Mouse (Mus musculus) heart, embryonic 13.5 days (tissue): ENCODE results near the gene Cox8b. TPM values are rescaled to one million over a fixed set of nuclear protein-coding genes. Genes with fewer than 3 reads are reported as not detected.

Experiments used
- polyA plus RNA-seq: library from polyadenylated mRNA; unstranded; fragments of >200 nt; fragmentation: Nextera tagmentation; extraction: Ambion mirVana; gene quantifications from 2 replicates; pipeline ENCODE4 v1.2.1, GENCODE M21; 2015

Cox8b gene
- polyA plus RNA-seq, 1 experiment from 2014 or later = 142 TPM

Other genes with a start within 250 kb of the Cox8b start
- not detected in 2 replicates for gene Olfr539, start 240.5 kb downstream of the Cox8b start, polyA plus RNA-seq
- not detected in 2 replicates for gene Olfr45, start 218.5 kb downstream of the Cox8b start, polyA plus RNA-seq
- not detected in 2 replicates for gene Olfr541, start 203.2 kb downstream of the Cox8b start, polyA plus RNA-seq
- gene Cyp2e1, start 136.7 kb downstream of the Cox8b start, polyA plus RNA-seq = not detected in 2 replicates
- gene Syce1, start 112.6 kb downstream of the Cox8b start, polyA plus RNA-seq = 0.23 and 0.29 TPM in 2 replicates
- gene Zfp941, start 78.3 kb downstream of the Cox8b start, polyA plus RNA-seq = 0.66 and 0.90 TPM in 2 replicates
- gene Urah, start 65.4 kb downstream of the Cox8b start, polyA plus RNA-seq = 0.24 and 0.90 TPM in 2 replicates
- gene Scgb1c1, start 54.9 kb downstream of the Cox8b start, polyA plus RNA-seq = not detected in 2 replicates
- gene Odf3, start 52.6 kb downstream of the Cox8b start, polyA plus RNA-seq = 0.09 TPM in 1 of 2 replicates, not detected in the other
- gene Gm45785, start 44.1 kb downstream of the Cox8b start, polyA plus RNA-seq = not detected in 2 replicates
- gene Ric8a, start 43.5 kb downstream of the Cox8b start, polyA plus RNA-seq = 40.1 and 46.2 TPM in 2 replicates
- gene Bet1l, start 42.9 kb downstream of the Cox8b start, polyA plus RNA-seq = 28.6 and 29.0 TPM in 2 replicates
- gene Psmd13, start 18.5 kb downstream of the Cox8b start, polyA plus RNA-seq = 164 and 190 TPM in 2 replicates
- gene Sirt3, start 18.1 kb downstream of the Cox8b start, polyA plus RNA-seq = 40.7 and 48.7 TPM in 2 replicates
- gene Nlrp6, start 20.5 kb upstream of the Cox8b start, polyA plus RNA-seq = 0.05 and 0.20 TPM in 2 replicates
- 13.1 and 13.8 TPM in 2 replicates for gene Pgghg, start 40.9 kb upstream of the Cox8b start, polyA plus RNA-seq
- 1.2 TPM in 2 replicates for gene Ifitm5, start 49.8 kb upstream of the Cox8b start, polyA plus RNA-seq
- not detected in 2 replicates for gene Gm45717, start 55.5 kb upstream of the Cox8b start, polyA plus RNA-seq
- 505 and 535 TPM in 2 replicates for gene Ifitm2, start 55.5 kb upstream of the Cox8b start, polyA plus RNA-seq
- 9.7 and 15.9 TPM in 2 replicates for gene Ifitm1, start 66.8 kb upstream of the Cox8b start, polyA plus RNA-seq
- 73.2 and 78.1 TPM in 2 replicates for gene Ifitm3, start 110.3 kb upstream of the Cox8b start, polyA plus RNA-seq
- 0.24 and 0.31 TPM in 2 replicates for gene Ifitm6, start 117.5 kb upstream of the Cox8b start, polyA plus RNA-seq
- not detected in 2 replicates for gene Gm17387, start 128.7 kb upstream of the Cox8b start, polyA plus RNA-seq
- 1.6 and 2.7 TPM in 2 replicates for gene B4galnt4, start 160.7 kb upstream of the Cox8b start, polyA plus RNA-seq
- gene Pkp3, start 177.8 kb upstream of the Cox8b start, polyA plus RNA-seq = 0.31 and 0.72 TPM in 2 replicates
- gene Sigirr, start 200.1 kb upstream of the Cox8b start, polyA plus RNA-seq = 3.4 and 3.5 TPM in 2 replicates
- gene Ano9, start 217.4 kb upstream of the Cox8b start, polyA plus RNA-seq = 0.21 and 0.23 TPM in 2 replicates
- 57.9 and 66.4 TPM in 2 replicates for gene Ptdss2, start 221.9 kb upstream of the Cox8b start, polyA plus RNA-seq